Mouse (Mus musculus): ENCODE data around the gene Tpbg. TPM values are rescaled to one million over a fixed set of nuclear protein-coding genes. Genes with fewer than 3 reads are reported as not detected.

The Tpbg gene
- polyA plus RNA-seq, 1 experiment from 2014 or later: 4.3 TPM

DNA sequence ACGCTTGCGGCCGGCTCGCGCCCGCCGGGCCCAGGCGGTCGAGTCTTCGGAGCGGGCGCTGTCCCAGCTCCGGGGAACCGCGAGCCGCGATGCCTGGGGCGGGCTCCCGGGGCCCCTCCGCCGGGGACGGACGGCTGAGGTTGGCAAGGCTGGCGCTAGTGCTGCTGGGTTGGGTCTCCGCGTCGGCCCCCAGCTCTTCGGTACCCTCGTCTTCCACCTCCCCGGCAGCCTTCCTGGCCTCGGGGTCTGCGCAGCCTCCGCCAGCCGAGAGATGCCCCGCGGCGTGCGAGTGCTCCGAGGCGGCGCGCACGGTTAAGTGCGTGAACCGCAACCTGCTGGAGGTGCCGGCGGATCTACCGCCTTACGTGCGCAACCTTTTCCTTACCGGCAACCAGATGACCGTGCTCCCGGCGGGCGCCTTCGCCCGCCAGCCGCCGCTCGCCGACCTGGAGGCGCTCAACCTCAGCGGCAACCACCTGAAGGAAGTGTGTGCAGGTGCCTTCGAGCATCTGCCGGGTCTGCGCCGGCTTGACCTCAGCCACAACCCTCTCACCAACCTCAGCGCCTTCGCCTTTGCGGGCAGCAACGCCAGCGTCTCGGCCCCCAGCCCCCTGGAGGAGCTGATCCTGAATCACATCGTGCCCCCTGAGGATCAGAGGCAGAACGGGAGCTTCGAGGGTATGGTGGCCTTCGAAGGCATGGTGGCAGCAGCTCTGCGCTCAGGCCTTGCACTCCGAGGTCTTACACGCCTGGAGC lies 1.9 kb downstream of the Tpbg start:
- Histone ChIP-seq H3K9ac (peak overlapping the region; percentile 58), H3K36me3 (no peaks in the 10 kb centered on the region), H3K27ac (peak overlapping the region; percentile 18; the same call in 1 of the 2 replicates), H3K27me3 (peaks cover 16% of the 10 kb centered on the region), H3K4me3 (peak overlapping the region; percentile 77), H3K4me2 (peak overlapping the region; percentile 98), H3K9me3 (replicated peaks) (no peaks in the 10 kb centered on the region), H3K4me1 (replicated peaks) (peaks cover 10% of the 10 kb centered on the region)
- peak; percentile 38; the same call in 1 of the 2 replicates for ATAC-seq (replicated peaks; ENCODE audit: insufficient number of reproducible peaks, insufficient read depth, low FRiP score, low read depth)
- WGBS: 3% methylated on average over 80 of the region's 80 CpGs

- Histone ChIP-seq H3K9ac (no peak overlapping the region), H3K4me1 (replicated peaks) (peaks cover 10% of the 10 kb centered on the region)
- WGBS: 77% methylated on average over 9 of the region's 9 CpGs
Observed at GRCm38 (mm10) chr9:85844647-85844983, 2.4 kb downstream of the Tpbg start.

DNA sequence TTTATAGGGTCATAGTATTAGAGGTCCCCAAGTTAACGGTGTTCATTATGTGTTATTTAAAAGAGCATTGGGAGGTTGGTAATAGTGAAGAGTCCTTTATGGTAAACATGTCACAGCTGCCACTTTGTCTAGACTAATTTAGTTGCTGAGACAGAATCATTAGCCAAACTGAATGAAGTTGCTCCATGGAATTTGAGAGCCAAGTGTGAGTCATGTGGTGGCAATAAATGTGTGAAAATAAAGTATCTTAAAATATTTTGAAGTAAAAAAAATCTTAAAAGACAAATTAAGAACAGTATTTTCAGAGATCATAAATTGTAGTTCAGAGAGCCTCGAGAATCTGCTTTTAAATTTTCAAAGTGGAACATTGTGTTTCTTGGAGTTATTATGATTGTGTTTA lies 4.0 kb downstream of the Tpbg start:
- H3K9me3 ChIP-seq (replicated peaks): no peaks in the 10 kb centered on the region
- H3K4me1 ChIP-seq (replicated peaks): peaks cover 10% of the 10 kb centered on the region
- peaks cover 16% of the 10 kb centered on the region for H3K27me3 ChIP-seq
- H3K36me3 ChIP-seq: no peaks in the 10 kb centered on the region
- H3K4me2 ChIP-seq: no peak overlapping the region
- 85% methylated on average over 2 of the region's 2 CpGs for WGBS
- ATAC-seq (replicated peaks; ENCODE audit: insufficient number of reproducible peaks, insufficient read depth, low FRiP score, low read depth): no peak
- no peak overlapping the region for H3K4me3 ChIP-seq
- H3K9ac ChIP-seq: no peak overlapping the region
- H3K27ac ChIP-seq: no peak overlapping the region

More at GRCm38 (mm10) chr9:85844647-85844983, 2.4 kb downstream of the Tpbg start:
- Histone ChIP-seq H3K27me3 (peaks cover 16% of the 10 kb centered on the region), H3K27ac (no peak overlapping the region), H3K9me3 (replicated peaks) (no peaks in the 10 kb centered on the region), H3K4me3 (peak overlapping the region; percentile 77), H3K4me2 (peak overlapping the region; percentile 98), H3K36me3 (no peaks in the 10 kb centered on the region)
- no peak for ATAC-seq (replicated peaks; ENCODE audit: insufficient number of reproducible peaks, insufficient read depth, low FRiP score, low read depth)

DNA sequence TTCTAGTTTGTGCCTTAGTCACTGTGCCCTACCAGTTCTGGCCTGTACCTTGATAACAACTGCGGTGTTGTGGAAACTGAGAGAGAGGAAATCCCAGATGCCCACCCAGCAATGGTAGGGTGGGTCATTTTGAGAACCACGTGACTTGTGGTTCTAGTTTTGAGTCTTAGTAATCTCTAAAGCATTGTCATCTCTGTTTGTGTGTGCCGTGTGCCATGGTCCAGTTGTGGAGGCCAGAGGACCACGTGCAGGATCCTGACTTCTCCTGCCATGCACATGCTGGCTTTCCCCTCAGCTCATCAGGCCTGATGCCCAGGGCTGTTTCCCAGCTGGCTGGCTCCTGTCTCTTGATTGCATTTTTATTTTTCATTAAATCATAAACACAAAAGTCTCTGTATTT lies 12.6 kb downstream of the Tpbg start:
- no peak for ATAC-seq (replicated peaks; ENCODE audit: insufficient number of reproducible peaks, insufficient read depth, low FRiP score, low read depth)
- Histone ChIP-seq H3K4me3 (no peak overlapping the region), H3K36me3 (no peaks in the 10 kb centered on the region), H3K4me2 (no peak overlapping the region), H3K9me3 (replicated peaks) (no peaks in the 10 kb centered on the region), H3K4me1 (replicated peaks) (no peaks in the 10 kb centered on the region), H3K27ac (no peak overlapping the region), H3K27me3 (no peaks in the 10 kb centered on the region), H3K9ac (no peak overlapping the region)
- WGBS: 81% methylated on average over 4 of the region's 4 CpGs

DNA sequence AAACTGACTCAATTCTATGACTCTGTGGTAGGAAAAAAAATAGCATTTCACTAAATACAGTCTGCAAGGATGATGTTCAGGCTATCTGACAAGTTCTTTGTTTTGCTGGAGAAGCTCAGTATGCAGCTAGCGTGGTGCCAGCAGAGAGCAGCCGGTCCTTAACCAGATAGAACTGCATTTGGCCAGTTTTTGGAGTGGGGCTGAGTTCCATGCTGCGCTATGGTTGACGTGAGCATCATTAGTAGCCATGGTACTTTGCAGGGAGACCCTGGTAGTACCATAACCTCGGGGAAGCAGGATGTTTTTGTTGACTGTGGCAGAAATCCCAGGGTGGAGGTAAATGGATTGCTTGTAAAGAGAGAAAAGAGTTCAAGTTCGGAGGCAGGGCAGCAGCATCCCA lies 14.3 kb downstream of the Tpbg start:
- Histone ChIP-seq H3K4me3 (no peak overlapping the region), H3K9me3 (replicated peaks) (no peaks in the 10 kb centered on the region), H3K27me3 (no peaks in the 10 kb centered on the region), H3K27ac (no peak overlapping the region), H3K36me3 (no peaks in the 10 kb centered on the region), H3K4me1 (replicated peaks) (no peaks in the 10 kb centered on the region), H3K4me2 (no peak overlapping the region), H3K9ac (no peak overlapping the region)
- WGBS: 64% methylated on average over 6 of the region's 6 CpGs
- no peak for ATAC-seq (replicated peaks; ENCODE audit: insufficient number of reproducible peaks, insufficient read depth, low FRiP score, low read depth)

DNA sequence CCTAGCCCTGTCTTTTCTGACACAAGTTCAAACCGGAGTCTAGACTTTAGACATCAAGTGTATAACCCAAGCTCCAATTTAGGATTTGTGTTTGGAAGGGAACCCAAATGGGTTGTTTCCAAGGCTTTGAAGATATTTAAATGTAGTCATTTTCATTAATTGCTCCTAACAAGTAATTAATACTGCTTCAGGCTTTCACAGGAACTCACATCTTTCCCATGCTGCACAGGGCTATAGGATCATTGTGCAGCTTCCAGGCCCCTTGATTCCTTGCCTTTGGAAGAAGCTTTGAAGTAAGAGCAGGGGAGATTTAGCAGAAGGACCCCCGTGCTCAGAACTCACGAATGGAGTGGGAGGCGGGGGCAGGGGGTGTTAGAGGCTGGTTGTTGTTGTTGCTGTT lies 18.9 kb downstream of the Tpbg start:
- H3K4me2 ChIP-seq: no peak overlapping the region
- no peak for ATAC-seq (replicated peaks; ENCODE audit: insufficient number of reproducible peaks, insufficient read depth, low FRiP score, low read depth)
- no peak overlapping the region for H3K9ac ChIP-seq
- H3K4me1 ChIP-seq (replicated peaks): no peaks in the 10 kb centered on the region
- no peaks in the 10 kb centered on the region for H3K9me3 ChIP-seq (replicated peaks)
- WGBS: 54% methylated on average over 4 of the region's 4 CpGs
- H3K27ac ChIP-seq: no peak overlapping the region
- no peak overlapping the region for H3K4me3 ChIP-seq
- H3K36me3 ChIP-seq: no peaks in the 10 kb centered on the region
- no peaks in the 10 kb centered on the region for H3K27me3 ChIP-seq

DNA sequence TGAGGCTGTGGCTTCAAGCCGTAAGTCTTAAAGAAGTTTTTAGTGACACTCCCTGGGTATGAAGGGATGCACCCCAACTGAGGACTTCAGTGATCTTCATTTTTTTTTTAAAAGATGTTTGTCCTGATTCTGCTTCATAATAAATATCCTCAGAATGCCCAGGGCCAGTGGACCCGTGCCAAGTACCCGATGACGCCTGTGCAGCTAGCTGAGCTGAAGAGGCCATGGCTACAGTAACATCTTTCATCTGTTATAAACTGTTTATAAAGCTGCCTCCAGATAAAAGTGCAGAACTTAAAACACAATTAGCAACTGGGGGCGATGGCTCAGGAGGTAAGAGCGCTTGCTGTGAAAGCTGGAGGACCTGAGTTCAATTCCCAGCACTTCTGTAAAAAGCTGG lies 20.4 kb downstream of the Tpbg start:
- no peak overlapping the region for H3K27ac ChIP-seq
- ATAC-seq (replicated peaks; ENCODE audit: insufficient number of reproducible peaks, insufficient read depth, low FRiP score, low read depth): no peak
- no peaks in the 10 kb centered on the region for H3K4me1 ChIP-seq (replicated peaks)
- H3K4me2 ChIP-seq: no peak overlapping the region
- H3K4me3 ChIP-seq: no peak overlapping the region
- no peaks in the 10 kb centered on the region for H3K9me3 ChIP-seq (replicated peaks)
- WGBS: 73% methylated on average over 6 of the region's 6 CpGs
- no peaks in the 10 kb centered on the region for H3K27me3 ChIP-seq
- no peaks in the 10 kb centered on the region for H3K36me3 ChIP-seq
- no peak overlapping the region for H3K9ac ChIP-seq

DNA sequence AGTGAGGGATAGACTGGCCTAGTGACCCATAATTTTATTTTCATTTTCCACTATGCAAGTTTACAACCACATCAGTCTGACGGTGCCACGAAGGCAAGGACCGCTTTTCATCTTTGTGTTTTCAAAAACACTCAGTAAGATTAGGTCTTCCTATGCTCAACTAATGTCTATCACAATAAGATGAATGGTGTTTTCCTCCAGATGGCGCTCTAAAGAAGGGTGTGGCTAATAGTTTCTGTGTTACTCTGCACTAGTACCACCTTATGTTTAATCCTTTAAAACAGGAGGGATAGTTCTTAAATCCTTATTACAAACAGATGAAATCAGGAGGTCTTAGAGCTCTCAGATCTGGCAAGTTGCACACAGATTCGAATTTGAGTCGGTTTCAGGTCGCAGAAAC lies 30.7 kb downstream of the Tpbg start:
- Histone ChIP-seq H3K36me3 (no peaks in the 10 kb centered on the region), H3K27ac (no peak overlapping the region), H3K9me3 (replicated peaks) (no peaks in the 10 kb centered on the region), H3K4me1 (replicated peaks) (no peaks in the 10 kb centered on the region), H3K9ac (no peak overlapping the region), H3K4me2 (no peak overlapping the region), H3K27me3 (no peaks in the 10 kb centered on the region), H3K4me3 (no peak overlapping the region)
- WGBS: 73% methylated on average over 7 of the region's 7 CpGs
- ATAC-seq (replicated peaks; ENCODE audit: insufficient number of reproducible peaks, insufficient read depth, low FRiP score, low read depth): no peak

GRCm38 (mm10) chr9:85893681-85894080 lies 51.5 kb downstream of the Tpbg start:
- Histone ChIP-seq H3K27me3 (no peaks in the 10 kb centered on the region), H3K4me1 (replicated peaks) (no peaks in the 10 kb centered on the region), H3K4me3 (no peak overlapping the region), H3K9me3 (replicated peaks) (no peaks in the 10 kb centered on the region), H3K27ac (no peak overlapping the region), H3K9ac (no peak overlapping the region), H3K4me2 (no peak overlapping the region), H3K36me3 (no peaks in the 10 kb centered on the region)
- 52% methylated on average over 5 of the region's 5 CpGs for WGBS
- no peak for ATAC-seq (replicated peaks; ENCODE audit: insufficient number of reproducible peaks, insufficient read depth, low FRiP score, low read depth)

Other genes with a start within 250 kb of the Tpbg start
- 19.0 and 23.1 TPM in 2 replicates for gene Ibtk, start 93.0 kb upstream of the Tpbg start, polyA plus RNA-seq (2015; fragmentation: Nextera tagmentation; extraction: Ambion mirVana)